Mouse (Mus musculus): Measurements from ENCODE around the gene Tmeff1.

GRCm38 (mm10) chr4:48577831-48578230 is 7.1 kb upstream of the Tmeff1 start:
- TF ChIP-seq CHD2 (IDR thresholded peaks at IDR 0.05; ENCODE audit: low read depth, low read length) (no peak), MAFK (IDR thresholded peaks at IDR 0.05; ENCODE audit: insufficient read depth, low read depth, low read length) (no peak), ZNF384 (IDR thresholded peaks at IDR 0.05; ENCODE audit: low read depth, low read length) (no peak), ZC3H11A (IDR thresholded peaks at IDR 0.05; ENCODE audit: borderline replicate concordance, low read depth, low read length) (no peak), HCFC1 (IDR thresholded peaks at IDR 0.05; ENCODE audit: borderline replicate concordance, insufficient read depth, low read length) (no peak)
